Mouse (Mus musculus) megakaryocyte progenitor cell, adult 5-6 weeks (primary cell): ENCODE data around the gene Cd37. TPM values are rescaled to one million over a fixed set of nuclear protein-coding genes. Genes with fewer than 3 reads are reported as not detected.

ENCODE experiments used
- total RNA-seq, 2 experiments: library from RNA; stranded (forward) in 1 of 2; stranded (reverse) in 1 of 2; fragments of 157-497, 149-512 nt in 1 of 2; fragments of 200-1000 nt in 1 of 2; gene quantifications; 2 replicates each; pipeline versions ENCODE4 v1.2.3 to v1.2.4; 2015 to 2017

The Cd37 gene
- total RNA-seq, 2 experiments from 2014 or later: 81.9 to 124 TPM

Other genes starting within 250 kb of the Cd37 start
Only the 30 nearest of the 38 such genes appear.
- 20.5 and 21.7 TPM in 2 replicates for gene Prr12, start 186.2 kb downstream of the Cd37 start, total RNA-seq (2015)
- 2.8 and 4.0 TPM in 2 replicates for gene Prr12, start 186.2 kb downstream of the Cd37 start, total RNA-seq (2017)
- 39.7 and 45.0 TPM in 2 replicates for gene Nosip, start 176.7 kb downstream of the Cd37 start, total RNA-seq (2015)
- 46.8 and 49.2 TPM in 2 replicates for gene Nosip, start 176.7 kb downstream of the Cd37 start, total RNA-seq (2017)
- 2.6 and 4.7 TPM in 2 replicates for gene Prrg2, start 176.4 kb downstream of the Cd37 start, total RNA-seq (2015)
- gene Prrg2, start 176.4 kb downstream of the Cd37 start, total RNA-seq (2017): 3.0 and 4.2 TPM in 2 replicates
- 4.6 and 7.8 TPM in 2 replicates for gene Rcn3, start 146.9 kb downstream of the Cd37 start, total RNA-seq (2015)
- gene Rcn3, start 146.9 kb downstream of the Cd37 start, total RNA-seq (2017): 5.4 TPM in 2 replicates
- 0.54 and 0.62 TPM in 2 replicates for gene Fcgrt, start 135.3 kb downstream of the Cd37 start, total RNA-seq (2015)
- 3.9 TPM in 2 replicates for gene Fcgrt, start 135.3 kb downstream of the Cd37 start, total RNA-seq (2017)
- gene Rps11, start 114.7 kb downstream of the Cd37 start, total RNA-seq (2015): 3,046 and 3,197 TPM in 2 replicates
- gene Rps11, start 114.7 kb downstream of the Cd37 start, total RNA-seq (2017): 1,081 and 1,541 TPM in 2 replicates
- 2,930 and 3,118 TPM in 2 replicates for gene Rpl13a, start 110.4 kb downstream of the Cd37 start, total RNA-seq (2015)
- gene Rpl13a, start 110.4 kb downstream of the Cd37 start, total RNA-seq (2017): 3,320 and 3,859 TPM in 2 replicates
- not detected in 2 replicates for gene Gm45713, start 102.9 kb downstream of the Cd37 start, total RNA-seq (2015)
- 1.4 TPM in 1 of 2 replicates, not detected in the other for gene Gm45713, start 102.9 kb downstream of the Cd37 start, total RNA-seq (2017)
- 8.2 and 8.5 TPM in 2 replicates for gene Flt3l, start 102.7 kb downstream of the Cd37 start, total RNA-seq (2015)
- gene Flt3l, start 102.7 kb downstream of the Cd37 start, total RNA-seq (2017): 4.7 and 7.0 TPM in 2 replicates
- 114 and 146 TPM in 2 replicates for gene Pih1d1, start 84.8 kb downstream of the Cd37 start, total RNA-seq (2015)
- 34.9 and 61.8 TPM in 2 replicates for gene Pih1d1, start 84.8 kb downstream of the Cd37 start, total RNA-seq (2017)
- gene Aldh16a1, start 84.5 kb downstream of the Cd37 start, total RNA-seq (2015): 57.5 and 59.3 TPM in 2 replicates
- 23.4 and 25.8 TPM in 2 replicates for gene Aldh16a1, start 84.5 kb downstream of the Cd37 start, total RNA-seq (2017)
- 0.07 TPM in 1 of 2 replicates, not detected in the other for gene Slc17a7, start 75.2 kb downstream of the Cd37 start, total RNA-seq (2015)
- not detected in 2 replicates for gene Slc17a7, start 75.2 kb downstream of the Cd37 start, total RNA-seq (2017)
- gene Gfy, start 59.5 kb downstream of the Cd37 start, total RNA-seq (2015): not detected in 2 replicates
- gene Gfy, start 59.5 kb downstream of the Cd37 start, total RNA-seq (2017): not detected in 2 replicates
- not detected in 2 replicates for gene Pth2, start 58.1 kb downstream of the Cd37 start, total RNA-seq (2015)
- gene Pth2, start 58.1 kb downstream of the Cd37 start, total RNA-seq (2017): not detected in 2 replicates
- gene Ccdc155, start 34.2 kb downstream of the Cd37 start, total RNA-seq (2015): 0.15 TPM in 1 of 2 replicates, not detected in the other
- gene Ccdc155, start 34.2 kb downstream of the Cd37 start, total RNA-seq (2017): 0.34 TPM in 1 of 2 replicates, not detected in the other
- gene Dkkl1, start 27.0 kb downstream of the Cd37 start, total RNA-seq (2015): 3.8 and 5.4 TPM in 2 replicates
- gene Dkkl1, start 27.0 kb downstream of the Cd37 start, total RNA-seq (2017): 4.2 and 5.6 TPM in 2 replicates
- gene Tead2, start 23.4 kb downstream of the Cd37 start, total RNA-seq (2015): 2.2 TPM in 1 of 2 replicates, not detected in the other
- 0.20 TPM in 1 of 2 replicates, not detected in the other for gene Tead2, start 23.4 kb downstream of the Cd37 start, total RNA-seq (2017)
- gene Slc6a16, start 2.0 kb upstream of the Cd37 start, total RNA-seq (2015): not detected in 2 replicates
- not detected in 2 replicates for gene Slc6a16, start 2.0 kb upstream of the Cd37 start, total RNA-seq (2017)
- 0.10 TPM in 1 of 2 replicates, not detected in the other for gene Slc6a21, start 38.4 kb upstream of the Cd37 start, total RNA-seq (2015)
- gene Slc6a21, start 38.4 kb upstream of the Cd37 start, total RNA-seq (2017): not detected in 2 replicates
- 1.0 and 1.8 TPM in 2 replicates for gene Trpm4, start 94.7 kb upstream of the Cd37 start, total RNA-seq (2015)
- 1.2 and 1.4 TPM in 2 replicates for gene Trpm4, start 94.7 kb upstream of the Cd37 start, total RNA-seq (2017)
- not detected in 2 replicates for gene Hrc, start 96.2 kb upstream of the Cd37 start, total RNA-seq (2015)
- not detected in 2 replicates for gene Hrc, start 96.2 kb upstream of the Cd37 start, total RNA-seq (2017)
- not detected in 2 replicates for gene Ppfia3, start 127.9 kb upstream of the Cd37 start, total RNA-seq (2015)
- not detected in 2 replicates for gene Ppfia3, start 127.9 kb upstream of the Cd37 start, total RNA-seq (2017)
- gene Lin7b, start 131.5 kb upstream of the Cd37 start, total RNA-seq (2015): not detected in 2 replicates
- gene Lin7b, start 131.5 kb upstream of the Cd37 start, total RNA-seq (2017): not detected in 2 replicates
- gene Snrnp70, start 156.6 kb upstream of the Cd37 start, total RNA-seq (2015): 105 and 107 TPM in 2 replicates
- 387 and 490 TPM in 2 replicates for gene Snrnp70, start 156.6 kb upstream of the Cd37 start, total RNA-seq (2017)
- gene Kcna7, start 166.5 kb upstream of the Cd37 start, total RNA-seq (2015): not detected in 2 replicates
- not detected in 2 replicates for gene Kcna7, start 166.5 kb upstream of the Cd37 start, total RNA-seq (2017)
- gene Ntf5, start 174.6 kb upstream of the Cd37 start, total RNA-seq (2015): 0.10 TPM in 1 of 2 replicates, not detected in the other
- gene Ntf5, start 174.6 kb upstream of the Cd37 start, total RNA-seq (2017): not detected in 2 replicates
- not detected in 2 replicates for gene Lhb, start 181.7 kb upstream of the Cd37 start, total RNA-seq (2015)
- not detected in 2 replicates for gene Lhb, start 181.7 kb upstream of the Cd37 start, total RNA-seq (2017)
- gene Gys1, start 195.7 kb upstream of the Cd37 start, total RNA-seq (2015): 22.6 and 26.2 TPM in 2 replicates
- gene Gys1, start 195.7 kb upstream of the Cd37 start, total RNA-seq (2017): 22.3 and 24.4 TPM in 2 replicates
- gene Ruvbl2, start 199.0 kb upstream of the Cd37 start, total RNA-seq (2015): 180 and 205 TPM in 2 replicates
- 170 and 193 TPM in 2 replicates for gene Ruvbl2, start 199.0 kb upstream of the Cd37 start, total RNA-seq (2017)
- gene Ftl1, start 220.8 kb upstream of the Cd37 start, total RNA-seq (2015): 1,479 and 1,608 TPM in 2 replicates
- gene Ftl1, start 220.8 kb upstream of the Cd37 start, total RNA-seq (2017): 770 and 961 TPM in 2 replicates